Mouse (Mus musculus): Measurements from ENCODE around the gene Kit.

GRCm38 (mm10) chr5:75597316-75597715 lies 22.6 kb downstream of the Kit start:
- TF ChIP-seq CTCF (IDR thresholded peaks at IDR 0.05; ENCODE audit: low read depth) (no peak), EP300 (IDR thresholded peaks at IDR 0.05; ENCODE audit: low read depth) (no peak)

All from liver, embryonic 14.5 days (tissue).